Mouse (Mus musculus): ENCODE measurements around the gene Cd300lg. TPM values are rescaled to one million over a fixed set of nuclear protein-coding genes. Genes with fewer than 3 reads are reported as not detected.

Cd300lg gene
- polyA plus RNA-seq, 1 experiment, result not detected

DNA sequence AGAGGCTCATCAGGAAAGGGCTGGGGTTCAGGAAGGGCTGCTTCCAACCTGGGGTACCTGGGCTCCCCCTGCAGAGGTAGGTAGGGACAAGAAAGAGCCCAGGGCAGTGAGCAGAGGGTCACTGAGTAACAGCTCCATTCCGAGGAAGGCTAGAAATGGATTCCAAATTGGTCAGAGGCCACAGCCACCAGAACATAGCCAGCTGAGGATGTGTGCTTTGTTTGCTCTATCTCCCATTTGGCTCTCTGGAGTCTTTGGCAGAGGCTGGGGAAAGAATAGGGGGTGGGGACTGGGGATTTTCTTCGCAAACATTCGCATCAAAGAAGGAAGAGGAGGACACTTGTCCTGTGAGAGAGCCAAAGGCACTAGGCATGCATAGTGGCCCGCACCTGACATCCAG lies 10.6 kb downstream of the Cd300lg start:
- H3K9me3 ChIP-seq (ENCODE audit: control insufficient read depth, low read length), result no peaks in the 10 kb centered on the region
- H3K4me1 ChIP-seq (ENCODE audit: control insufficient read depth), result no peaks in the 10 kb centered on the region
- TF ChIP-seq GATA1 (IDR thresholded peaks at IDR 0.05; ENCODE audit: low read length) (no peak), TAL1 (IDR thresholded peaks at IDR 0.05; ENCODE audit: low read length) (no peak)
- H3K4me3 ChIP-seq (replicated peaks), result no peak overlapping the region
- H3K27me3 ChIP-seq (ENCODE audit: control insufficient read depth), result peaks cover 6% of the 10 kb centered on the region
- H3K36me3 ChIP-seq (ENCODE audit: control insufficient read depth), result no peaks in the 10 kb centered on the region; the same call in 1 of the 2 replicates

DNA sequence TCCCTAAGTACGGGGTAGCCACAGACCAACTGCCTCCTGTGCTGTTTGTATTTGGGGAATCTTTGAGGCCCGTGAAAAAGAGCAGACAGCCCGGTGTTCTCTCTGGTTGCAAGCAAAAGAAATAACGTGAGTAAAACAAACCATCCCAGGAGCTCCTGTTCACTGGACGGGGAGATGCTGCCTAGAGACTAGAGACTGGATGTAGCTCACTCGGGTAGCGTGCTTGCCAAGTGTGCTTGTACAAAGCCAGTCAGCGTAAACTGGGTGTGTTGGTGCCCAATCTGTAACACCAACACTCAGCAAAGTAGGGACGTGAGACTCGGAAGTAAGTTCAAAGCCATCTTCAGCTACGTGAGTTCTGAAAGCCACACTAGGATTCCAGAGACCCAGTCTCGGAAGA lies 11.4 kb downstream of the Cd300lg start:
- H3K36me3 ChIP-seq (ENCODE audit: control insufficient read depth), result peaks cover 3% of the 10 kb centered on the region
- H3K4me1 ChIP-seq (ENCODE audit: control insufficient read depth), result no peaks in the 10 kb centered on the region
- H3K27me3 ChIP-seq (ENCODE audit: control insufficient read depth), result peaks cover 6% of the 10 kb centered on the region
- no peak overlapping the region for H3K4me3 ChIP-seq (replicated peaks)
- no peak for TF ChIP-seq GATA1 (IDR thresholded peaks at IDR 0.05; ENCODE audit: low read length)
- TF ChIP-seq TAL1 (IDR thresholded peaks at IDR 0.05; ENCODE audit: low read length), result no peak
- H3K9me3 ChIP-seq (ENCODE audit: control insufficient read depth, low read length), result no peaks in the 10 kb centered on the region

DNA sequence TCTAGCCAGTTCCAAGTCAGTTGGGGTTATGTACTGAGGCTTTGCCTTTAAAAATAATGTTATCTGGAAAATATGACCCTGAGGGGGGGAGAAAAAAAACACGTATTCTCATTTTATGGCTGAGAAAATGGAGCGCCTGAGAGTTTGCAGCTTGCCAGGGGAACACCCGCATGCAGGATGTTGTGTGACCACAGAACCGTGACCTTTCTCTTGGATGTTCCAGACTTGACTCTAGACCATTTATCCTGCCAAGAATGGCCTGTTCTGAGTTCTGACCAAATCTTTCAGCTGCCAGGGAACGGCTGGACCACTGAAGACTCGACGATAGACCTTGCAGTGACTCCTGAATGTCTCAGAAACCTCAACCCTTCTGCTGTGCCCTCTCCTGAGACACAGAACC lies 11.9 kb downstream of the Cd300lg start:
- H3K36me3 ChIP-seq (ENCODE audit: control insufficient read depth), result peaks cover 8% of the 10 kb centered on the region
- H3K4me1 ChIP-seq (ENCODE audit: control insufficient read depth), result no peaks in the 10 kb centered on the region
- no peak overlapping the region for H3K4me3 ChIP-seq (replicated peaks)
- TF ChIP-seq GATA1 (IDR thresholded peaks at IDR 0.05; ENCODE audit: low read length), result no peak
- TF ChIP-seq TAL1 (IDR thresholded peaks at IDR 0.05; ENCODE audit: low read length), result no peak
- H3K27me3 ChIP-seq (ENCODE audit: control insufficient read depth), result peaks cover 6% of the 10 kb centered on the region
- no peaks in the 10 kb centered on the region for H3K9me3 ChIP-seq (ENCODE audit: control insufficient read depth, low read length)

DNA sequence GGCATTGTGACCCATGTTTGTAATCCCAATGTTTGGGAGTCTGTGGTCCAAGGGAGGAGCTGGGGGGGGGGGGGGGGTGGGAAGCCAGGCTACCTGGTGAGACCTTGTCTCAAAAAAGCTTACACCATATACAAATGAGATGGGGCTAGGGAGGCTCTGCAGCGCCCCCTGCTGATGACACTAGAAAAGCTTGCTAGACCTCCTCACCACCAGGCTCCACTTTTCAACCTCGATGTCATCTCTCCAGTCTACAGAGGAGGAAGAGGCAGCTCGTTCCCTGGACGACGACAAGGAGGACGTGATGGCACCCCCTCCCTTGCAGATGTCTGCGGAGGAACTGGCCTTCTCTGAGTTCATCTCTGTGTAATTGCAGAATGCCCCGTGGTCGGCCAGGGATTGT lies 12.5 kb downstream of the Cd300lg start:
- TF ChIP-seq TAL1 (IDR thresholded peaks at IDR 0.05; ENCODE audit: low read length) (no peak), GATA1 (IDR thresholded peaks at IDR 0.05; ENCODE audit: low read length) (no peak)
- Histone ChIP-seq H3K4me3 (replicated peaks) (no peak overlapping the region), H3K4me1 (ENCODE audit: control insufficient read depth) (no peaks in the 10 kb centered on the region), H3K9me3 (ENCODE audit: control insufficient read depth, low read length) (no peaks in the 10 kb centered on the region), H3K27me3 (ENCODE audit: control insufficient read depth) (peaks cover 6% of the 10 kb centered on the region), H3K36me3 (ENCODE audit: control insufficient read depth) (peaks cover 14% of the 10 kb centered on the region)

DNA sequence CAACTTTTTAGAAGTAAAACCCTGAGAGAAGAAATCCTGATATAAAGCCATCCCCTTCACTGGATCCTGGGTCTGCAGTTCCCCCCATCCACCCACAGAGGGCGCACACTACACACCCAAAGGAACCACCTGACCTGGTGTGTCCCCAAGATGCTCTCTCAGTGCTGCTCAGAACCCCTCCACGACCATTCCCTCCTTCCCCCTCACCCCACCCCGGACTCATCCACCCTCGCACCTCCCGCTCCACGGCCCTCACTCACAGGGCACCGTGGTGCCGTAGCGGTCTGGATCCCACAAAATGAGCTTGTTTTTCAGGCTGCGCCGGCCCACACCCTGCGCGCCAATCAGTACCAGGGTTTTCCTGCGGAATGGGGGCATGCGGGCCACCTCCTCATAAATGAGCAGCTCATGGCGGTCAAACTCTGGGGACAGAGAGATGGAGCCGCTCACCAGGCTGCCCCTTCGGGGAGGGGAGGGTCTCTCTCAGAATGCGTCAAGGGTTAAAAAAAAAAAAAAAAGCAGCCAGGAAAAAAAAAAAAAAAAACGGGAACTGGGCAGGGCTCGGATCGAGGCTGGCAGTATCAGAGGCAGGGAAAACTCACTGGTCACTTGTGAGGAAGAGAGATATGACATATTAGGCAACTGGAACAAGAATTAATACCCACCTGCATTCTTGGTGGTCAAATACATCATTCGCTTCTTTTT lies 20.1 kb downstream of the Cd300lg start:
- peaks cover 21% of the 10 kb centered on the region for H3K4me1 ChIP-seq (ENCODE audit: control insufficient read depth)
- peaks cover 85% of the 10 kb centered on the region for H3K36me3 ChIP-seq (ENCODE audit: control insufficient read depth)
- TF ChIP-seq TAL1 (IDR thresholded peaks at IDR 0.05; ENCODE audit: low read length) (no peak), GATA1 (IDR thresholded peaks at IDR 0.05; ENCODE audit: low read length) (no peak)
- H3K27me3 ChIP-seq (ENCODE audit: control insufficient read depth), result peaks cover 4% of the 10 kb centered on the region
- no peak overlapping the region for H3K4me3 ChIP-seq (replicated peaks)
- H3K9me3 ChIP-seq (ENCODE audit: control insufficient read depth, low read length), result no peaks in the 10 kb centered on the region

DNA sequence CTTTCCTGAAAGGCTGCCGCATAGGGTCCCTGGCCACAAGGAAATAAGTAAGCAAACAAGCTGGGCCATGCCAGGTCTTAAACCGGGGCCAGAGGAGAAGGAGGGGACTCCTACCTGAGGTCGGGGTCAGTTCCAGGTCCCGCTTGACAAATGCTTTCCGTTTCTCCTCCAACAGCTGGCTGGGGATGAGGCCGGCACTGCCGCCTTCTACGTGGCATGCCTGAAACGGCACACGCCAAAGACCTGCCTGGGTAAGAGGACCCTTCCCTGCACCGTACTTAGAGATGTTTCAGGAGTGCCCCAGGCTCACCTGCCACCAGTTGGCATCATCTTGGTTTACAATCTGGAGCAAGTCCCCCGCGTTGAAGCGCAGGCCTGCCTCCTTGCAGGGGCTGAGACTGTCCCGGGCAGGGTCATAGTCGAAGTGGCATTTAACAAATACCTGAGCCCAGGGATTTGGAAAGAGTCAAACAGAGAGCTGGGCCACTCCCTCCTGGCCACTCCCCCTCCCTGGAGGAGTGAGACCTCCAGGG lies 20.7 kb downstream of the Cd300lg start:
- Histone ChIP-seq H3K9me3 (ENCODE audit: control insufficient read depth, low read length) (no peaks in the 10 kb centered on the region), H3K4me3 (replicated peaks) (no peak overlapping the region), H3K4me1 (ENCODE audit: control insufficient read depth) (peaks cover 21% of the 10 kb centered on the region), H3K27me3 (ENCODE audit: control insufficient read depth) (peaks cover 4% of the 10 kb centered on the region), H3K36me3 (ENCODE audit: control insufficient read depth) (peaks cover 90% of the 10 kb centered on the region)
- TF ChIP-seq GATA1 (IDR thresholded peaks at IDR 0.05; ENCODE audit: low read length) (no peak), TAL1 (IDR thresholded peaks at IDR 0.05; ENCODE audit: low read length) (no peak)

DNA sequence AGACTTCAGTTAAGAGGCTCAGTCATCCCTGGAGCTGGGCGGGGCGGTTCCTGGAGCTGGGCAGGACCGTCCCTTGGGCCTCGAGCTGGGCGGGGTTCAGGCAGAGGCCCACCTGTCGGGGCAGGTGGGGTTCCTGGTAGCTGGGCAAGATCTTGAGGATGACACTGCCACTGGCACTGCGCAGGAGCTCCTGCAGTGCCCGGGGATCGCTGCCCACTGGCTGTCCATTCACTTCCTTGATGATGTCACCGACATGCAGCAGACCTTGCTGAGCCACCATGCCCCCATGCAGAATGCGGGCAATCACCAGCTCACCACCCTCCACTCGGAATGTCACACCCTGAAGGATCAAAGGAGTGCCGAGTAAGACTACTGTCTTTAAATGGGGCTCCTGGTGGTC lies 21.8 kb downstream of the Cd300lg start:
- H3K4me1 ChIP-seq (ENCODE audit: control insufficient read depth), result peaks cover 21% of the 10 kb centered on the region
- no peaks in the 10 kb centered on the region for H3K9me3 ChIP-seq (ENCODE audit: control insufficient read depth, low read length)
- no peak overlapping the region for H3K4me3 ChIP-seq (replicated peaks)
- peaks cover 93% of the 10 kb centered on the region for H3K36me3 ChIP-seq (ENCODE audit: control insufficient read depth)
- no peak for TF ChIP-seq GATA1 (IDR thresholded peaks at IDR 0.05; ENCODE audit: low read length)
- no peak for TF ChIP-seq TAL1 (IDR thresholded peaks at IDR 0.05; ENCODE audit: low read length)
- H3K27me3 ChIP-seq (ENCODE audit: control insufficient read depth), result peaks cover 4% of the 10 kb centered on the region

DNA sequence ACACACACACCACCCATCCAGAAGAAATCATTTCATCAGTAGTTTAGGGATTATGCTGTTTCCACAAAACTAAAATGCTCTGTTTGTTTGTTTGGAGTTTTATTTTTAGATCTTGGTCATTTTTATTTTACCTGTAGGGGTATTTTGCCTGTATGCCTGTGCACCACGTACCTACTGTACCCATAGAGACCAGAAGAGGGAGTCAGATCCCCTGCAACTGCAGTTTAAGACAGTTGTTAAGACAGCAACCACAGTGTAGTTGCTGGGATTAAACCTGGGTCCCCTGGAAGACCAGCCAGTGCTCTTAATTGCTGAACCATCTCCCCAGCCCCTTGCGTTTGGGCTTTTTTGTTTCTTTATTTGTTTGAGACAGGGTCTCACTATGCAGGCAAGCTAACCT lies 27.7 kb downstream of the Cd300lg start:
- H3K36me3 ChIP-seq (ENCODE audit: control insufficient read depth), result peaks cover 62% of the 10 kb centered on the region
- no peaks in the 10 kb centered on the region for H3K9me3 ChIP-seq (ENCODE audit: control insufficient read depth, low read length)
- TF ChIP-seq GATA1 (IDR thresholded peaks at IDR 0.05; ENCODE audit: low read length) (no peak), TAL1 (IDR thresholded peaks at IDR 0.05; ENCODE audit: low read length) (no peak)
- no peak overlapping the region for H3K4me3 ChIP-seq (replicated peaks)
- peaks cover 16% of the 10 kb centered on the region for H3K4me1 ChIP-seq (ENCODE audit: control insufficient read depth)
- H3K27me3 ChIP-seq (ENCODE audit: control insufficient read depth), result peaks cover 8% of the 10 kb centered on the region

DNA sequence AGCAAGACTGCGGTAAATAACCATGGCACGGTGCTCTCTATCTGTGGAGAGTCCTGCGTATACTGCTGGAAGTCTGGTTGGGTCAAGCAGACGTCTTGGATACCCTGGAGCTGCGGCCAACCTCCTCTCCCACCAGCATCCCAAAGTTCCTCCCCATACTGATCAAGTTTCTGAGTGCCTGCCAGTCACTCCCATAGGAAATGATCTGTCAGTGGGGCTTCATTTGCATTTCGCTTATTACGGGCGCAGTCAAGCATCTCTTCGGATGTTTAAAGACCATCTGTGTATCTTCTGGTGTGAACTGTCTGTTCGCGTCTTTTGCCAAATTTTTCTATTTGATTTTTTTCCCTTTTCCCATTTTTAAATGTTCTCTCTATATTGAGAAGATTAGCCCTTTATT lies 28.3 kb downstream of the Cd300lg start:
- Histone ChIP-seq H3K4me1 (ENCODE audit: control insufficient read depth) (peaks cover 21% of the 10 kb centered on the region), H3K9me3 (ENCODE audit: control insufficient read depth, low read length) (no peaks in the 10 kb centered on the region), H3K4me3 (replicated peaks) (no peak overlapping the region), H3K36me3 (ENCODE audit: control insufficient read depth) (peaks cover 62% of the 10 kb centered on the region), H3K27me3 (ENCODE audit: control insufficient read depth) (peaks cover 8% of the 10 kb centered on the region)
- no peak for TF ChIP-seq TAL1 (IDR thresholded peaks at IDR 0.05; ENCODE audit: low read length)
- TF ChIP-seq GATA1 (IDR thresholded peaks at IDR 0.05; ENCODE audit: low read length), result no peak
